Mouse (Mus musculus): Measurements from ENCODE around the gene Rnf220. TPM values are rescaled to one million over a fixed set of nuclear protein-coding genes. Genes with fewer than 3 reads are reported as not detected.

The Rnf220 gene
- polyA plus RNA-seq, 1 experiment from 2014 or later = 50.7 TPM

GRCm38 (mm10) chr4:117491840-117492239 lies 5.0 kb downstream of the Rnf220 start:
- Histone ChIP-seq H3K4me1 (ENCODE audit: insufficient read depth, low read depth, low read length) (peaks cover 8% of the 10 kb centered on the region; the same call in 1 of the 2 replicates), H3K36me3 (ENCODE audit: insufficient read depth, low read length) (no peaks in the 10 kb centered on the region), H3K9me3 (ENCODE audit: low read length) (no peaks in the 10 kb centered on the region), H3K27ac (ENCODE audit: low read length) (no peak overlapping the region), H3K4me2 (replicated peaks; ENCODE audit: low read depth, low read length) (no peak overlapping the region), H3K9ac (replicated peaks; ENCODE audit: low read depth) (no peak overlapping the region), H3K27me3 (replicated peaks; ENCODE audit: insufficient read depth, low read length) (peaks cover 76% of the 10 kb centered on the region), H3K4me3 (ENCODE audit: low read depth, low read length) (no peak overlapping the region)
- ATAC-seq = no peak
- 60% methylated on average over 6 of the region's 6 CpGs for WGBS
- no peak for DNase-seq (ENCODE audit: low spot score)
- TF ChIP-seq EP300 (IDR thresholded peaks at IDR 0.05) (no peak), CTCF (IDR thresholded peaks at IDR 0.05) (no peak)

GRCm38 (mm10) chr4:117489975-117490374 lies 6.9 kb downstream of the Rnf220 start:
- Histone ChIP-seq H3K9ac (replicated peaks; ENCODE audit: low read depth) (no peak overlapping the region), H3K27me3 (replicated peaks; ENCODE audit: insufficient read depth, low read length) (peaks cover 69% of the 10 kb centered on the region), H3K4me3 (ENCODE audit: low read depth, low read length) (no peak overlapping the region), H3K27ac (ENCODE audit: low read length) (no peak overlapping the region), H3K4me2 (replicated peaks; ENCODE audit: low read depth, low read length) (no peak overlapping the region), H3K4me1 (ENCODE audit: insufficient read depth, low read depth, low read length) (peaks cover 4% of the 10 kb centered on the region; the same call in 1 of the 2 replicates), H3K9me3 (ENCODE audit: low read length) (no peaks in the 10 kb centered on the region), H3K36me3 (ENCODE audit: insufficient read depth, low read length) (no peaks in the 10 kb centered on the region)
- TF ChIP-seq CTCF (IDR thresholded peaks at IDR 0.05) = no peak
- ATAC-seq (no peak), DNase-seq (ENCODE audit: low spot score) (no peak)
- 80% methylated on average over 14 of the region's 14 CpGs for WGBS

GRCm38 (mm10) chr4:117489566-117489965 lies 7.3 kb downstream of the Rnf220 start:
- Histone ChIP-seq H3K27ac (ENCODE audit: low read length) (no peak overlapping the region), H3K4me1 (ENCODE audit: insufficient read depth, low read depth, low read length) (peaks cover 4% of the 10 kb centered on the region; the same call in 1 of the 2 replicates), H3K9ac (replicated peaks; ENCODE audit: low read depth) (no peak overlapping the region), H3K4me2 (replicated peaks; ENCODE audit: low read depth, low read length) (no peak overlapping the region), H3K4me3 (ENCODE audit: low read depth, low read length) (no peak overlapping the region), H3K36me3 (ENCODE audit: insufficient read depth, low read length) (no peaks in the 10 kb centered on the region), H3K9me3 (ENCODE audit: low read length) (no peaks in the 10 kb centered on the region), H3K27me3 (replicated peaks; ENCODE audit: insufficient read depth, low read length) (peaks cover 69% of the 10 kb centered on the region)
- ATAC-seq (no peak), DNase-seq (ENCODE audit: low spot score) (no peak)
- TF ChIP-seq CTCF (IDR thresholded peaks at IDR 0.05) = no peak
- TF ChIP-seq EP300 (IDR thresholded peaks at IDR 0.05) = no peak
- 91% methylated on average over 9 of the region's 9 CpGs for WGBS

GRCm38 (mm10) chr4:117487471-117487870 lies 9.4 kb downstream of the Rnf220 start:
- DNase-seq (ENCODE audit: low spot score) (no peak), ATAC-seq (no peak)
- 63% methylated on average over 6 of the region's 6 CpGs for WGBS
- H3K27me3 ChIP-seq (replicated peaks; ENCODE audit: insufficient read depth, low read length) = peaks cover 59% of the 10 kb centered on the region
- TF ChIP-seq EP300 (IDR thresholded peaks at IDR 0.05) = no peak
- TF ChIP-seq CTCF (IDR thresholded peaks at IDR 0.05) = no peak
- no peak overlapping the region for H3K4me2 ChIP-seq (replicated peaks; ENCODE audit: low read depth, low read length)
- no peak overlapping the region for H3K4me3 ChIP-seq (ENCODE audit: low read depth, low read length)
- H3K27ac ChIP-seq (ENCODE audit: low read length) = no peak overlapping the region
- H3K9ac ChIP-seq (replicated peaks; ENCODE audit: low read depth) = no peak overlapping the region
- H3K36me3 ChIP-seq (ENCODE audit: insufficient read depth, low read length) = no peaks in the 10 kb centered on the region
- no peaks in the 10 kb centered on the region for H3K4me1 ChIP-seq (ENCODE audit: insufficient read depth, low read depth, low read length)
- H3K9me3 ChIP-seq (ENCODE audit: low read length) = no peaks in the 10 kb centered on the region

GRCm38 (mm10) chr4:117486188-117486587 lies 10.7 kb downstream of the Rnf220 start:
- TF ChIP-seq EP300 (IDR thresholded peaks at IDR 0.05) = no peak
- H3K4me3 ChIP-seq (ENCODE audit: low read depth, low read length) = no peak overlapping the region
- WGBS = 80% methylated on average over 7 of the region's 7 CpGs
- no peaks in the 10 kb centered on the region for H3K36me3 ChIP-seq (ENCODE audit: insufficient read depth, low read length)
- peaks cover 47% of the 10 kb centered on the region for H3K27me3 ChIP-seq (replicated peaks; ENCODE audit: insufficient read depth, low read length)
- no peak overlapping the region for H3K4me2 ChIP-seq (replicated peaks; ENCODE audit: low read depth, low read length)
- H3K27ac ChIP-seq (ENCODE audit: low read length) = no peak overlapping the region
- H3K4me1 ChIP-seq (ENCODE audit: insufficient read depth, low read depth, low read length) = no peaks in the 10 kb centered on the region
- H3K9me3 ChIP-seq (ENCODE audit: low read length) = no peaks in the 10 kb centered on the region
- no peak overlapping the region for H3K9ac ChIP-seq (replicated peaks; ENCODE audit: low read depth)
- ATAC-seq = no peak
- no peak for DNase-seq (ENCODE audit: low spot score)

GRCm38 (mm10) chr4:117485045-117485780 lies 11.6 kb downstream of the Rnf220 start:
- no peak overlapping the region for H3K27ac ChIP-seq (ENCODE audit: low read length)
- no peak for ATAC-seq
- peak overlapping the region; percentile 51; the same call in 1 of the 2 replicates for H3K4me3 ChIP-seq (ENCODE audit: low read depth, low read length)
- H3K9me3 ChIP-seq (ENCODE audit: low read length) = no peaks in the 10 kb centered on the region
- no peak overlapping the region for H3K9ac ChIP-seq (replicated peaks; ENCODE audit: low read depth)
- WGBS = 48% methylated on average over 13 of the region's 13 CpGs
- DNase-seq (ENCODE audit: low spot score) = no peak
- H3K4me1 ChIP-seq (ENCODE audit: insufficient read depth, low read depth, low read length) = no peaks in the 10 kb centered on the region
- H3K36me3 ChIP-seq (ENCODE audit: insufficient read depth, low read length) = no peaks in the 10 kb centered on the region
- TF ChIP-seq CTCF (IDR thresholded peaks at IDR 0.05) (no peak), EP300 (IDR thresholded peaks at IDR 0.05) (no peak)
- peak overlapping the region; percentile 76 for H3K4me2 ChIP-seq (replicated peaks; ENCODE audit: low read depth, low read length)
- peaks cover 37% of the 10 kb centered on the region; the same call in 1 of the 2 replicates for H3K27me3 ChIP-seq (replicated peaks; ENCODE audit: insufficient read depth, low read length)

Data from lung, postnatal 0 days (tissue).